Mouse (Mus musculus): ENCODE results near the gene Haus4.

Haus4 gene

GRCm38 (mm10) chr14:54553975-54554769 lies at the start of gene Haus4:
TSS of gene Haus4 (minus strand) at chr14:54554616.
- DNase-seq (ENCODE audit: extremely low read depth, insufficient read length, low spot score), result peak; percentile 100

GRCm38 (mm10) chr14:54603686-54604085 lies 49.3 kb upstream of the Haus4 start:
- no peak for DNase-seq (ENCODE audit: extremely low read depth, insufficient read length, low spot score)

- peak; percentile 92 for DNase-seq (ENCODE audit: extremely low read depth, insufficient read length, low spot score)
These were observed 48.7 kb upstream of the Haus4 start for GRCm38 (mm10) chr14:54603038-54603654.

GRCm38 (mm10) chr14:54602613-54603012 lies 48.2 kb upstream of the Haus4 start:
- peak; percentile 34 for DNase-seq (ENCODE audit: extremely low read depth, insufficient read length, low spot score)

- no peak for DNase-seq (ENCODE audit: extremely low read depth, insufficient read length, low spot score)
These were observed 47.2 kb upstream of the Haus4 start for GRCm38 (mm10) chr14:54601601-54602000.

- DNase-seq (ENCODE audit: extremely low read depth, insufficient read length, low spot score), result no peak
These were observed 42.7 kb upstream of the Haus4 start for GRCm38 (mm10) chr14:54597084-54597483.

GRCm38 (mm10) chr14:54594631-54595414 lies 40.4 kb upstream of the Haus4 start:
- no peak for DNase-seq (ENCODE audit: extremely low read depth, insufficient read length, low spot score)

GRCm38 (mm10) chr14:54594055-54594454 lies 39.6 kb upstream of the Haus4 start:
- DNase-seq (ENCODE audit: extremely low read depth, insufficient read length, low spot score), result no peak

- no peak for DNase-seq (ENCODE audit: extremely low read depth, insufficient read length, low spot score)
These were observed 38.0 kb upstream of the Haus4 start for GRCm38 (mm10) chr14:54592319-54592934.

- DNase-seq (ENCODE audit: extremely low read depth, insufficient read length, low spot score), result no peak
These were observed 36.6 kb upstream of the Haus4 start for GRCm38 (mm10) chr14:54591056-54591455.

- no peak for DNase-seq (ENCODE audit: extremely low read depth, insufficient read length, low spot score)
These were observed 29.4 kb upstream of the Haus4 start for GRCm38 (mm10) chr14:54583681-54584338.

- DNase-seq (ENCODE audit: extremely low read depth, insufficient read length, low spot score), result no peak
These were observed 28.1 kb upstream of the Haus4 start for GRCm38 (mm10) chr14:54582536-54582935.

GRCm38 (mm10) chr14:54579638-54580037 lies 25.2 kb upstream of the Haus4 start:
- no peak for DNase-seq (ENCODE audit: extremely low read depth, insufficient read length, low spot score)

GRCm38 (mm10) chr14:54578063-54578462 lies 23.6 kb upstream of the Haus4 start:
- peak; percentile 66 for DNase-seq (ENCODE audit: extremely low read depth, insufficient read length, low spot score)

- DNase-seq (ENCODE audit: extremely low read depth, insufficient read length, low spot score), result peak; percentile 93
These were observed 22.9 kb upstream of the Haus4 start, which contains the start of gene Ajuba for GRCm38 (mm10) chr14:54577089-54577982. TSS of gene Ajuba (minus strand) at chr14:54577558.

GRCm38 (mm10) chr14:54576241-54577088 lies 22.0 kb upstream of the Haus4 start:
- DNase-seq (ENCODE audit: extremely low read depth, insufficient read length, low spot score), result peak; percentile 66

- DNase-seq (ENCODE audit: extremely low read depth, insufficient read length, low spot score), result peak; percentile 95
These were observed 21.2 kb upstream of the Haus4 start for GRCm38 (mm10) chr14:54575631-54576030.

GRCm38 (mm10) chr14:54575031-54575430 lies 20.6 kb upstream of the Haus4 start:
- DNase-seq (ENCODE audit: extremely low read depth, insufficient read length, low spot score), result no peak
